7 mouse cellular contexts compared by ENCODE assay signal in genomic region chr13:108152650-108153372, GRCm38 (mm10). TPM values are rescaled to one million over a fixed set of nuclear protein-coding genes. Genes with fewer than 3 reads are reported as not detected.
DNase-seq lines count a peak whose midpoint lies in the region; ATAC-seq and TF ChIP-seq lines count a peak whose summit lies in the region.

No protein-coding gene starts in this region.

- H3K4me1 ChIP-seq in forebrain, embryonic 15.5 days = peaks cover 8% of the 10 kb centered on the region
- no peaks in the 10 kb centered on the region; the same call in 1 of the 2 replicates for H3K4me1 ChIP-seq in intestine, embryonic 16.5 days (ENCODE audit: control insufficient read depth, insufficient read depth, low read length)
- no peaks in the 10 kb centered on the region for H3K4me1 ChIP-seq in liver, postnatal 0 days (ENCODE audit: insufficient read depth)

- peak; percentile 74 for TF ChIP-seq CTCF in liver, postnatal 0 days (IDR thresholded peaks at IDR 0.05; ENCODE audit: low read depth)

- ATAC-seq in forebrain, embryonic 15.5 days (replicated peaks) = peak; percentile 47
- peak; percentile 56 for ATAC-seq in intestine, embryonic 16.5 days
- 0 out of 2 replicates have a peak, but pooled peaks have one; percentile 19 for ATAC-seq in liver, postnatal 0 days

- no peak overlapping the region; the same call in 1 of the 2 replicates for H3K27ac ChIP-seq in forebrain, embryonic 15.5 days (replicated peaks)
- no peak overlapping the region for H3K27ac ChIP-seq in intestine, embryonic 16.5 days (ENCODE audit: low read length)
- no peak overlapping the region for H3K27ac ChIP-seq in liver, postnatal 0 days (ENCODE audit: low read depth)

- no peaks in the 10 kb centered on the region for H3K9me3 ChIP-seq in forebrain, embryonic 15.5 days
- H3K9me3 ChIP-seq in intestine, embryonic 16.5 days (ENCODE audit: control insufficient read depth, low read length) = no peaks in the 10 kb centered on the region
- no peaks in the 10 kb centered on the region for H3K9me3 ChIP-seq in liver, postnatal 0 days (ENCODE audit: low read length)

- no peak for TF ChIP-seq EP300 in liver, postnatal 0 days (IDR thresholded peaks at IDR 0.05; ENCODE audit: low read depth)

- H3K4me3 ChIP-seq in forebrain, embryonic 15.5 days = no peak overlapping the region
- no peak overlapping the region for H3K4me3 ChIP-seq in intestine, embryonic 16.5 days (ENCODE audit: low read length)
- H3K4me3 ChIP-seq in liver, postnatal 0 days (ENCODE audit: low read depth, low read length) = no peak overlapping the region

- 61% methylated on average over 8 of the region's 8 CpGs for WGBS in forebrain, embryonic 15.5 days
- WGBS in intestine, embryonic 16.5 days = 58% methylated on average over 8 of the region's 8 CpGs
- 59% methylated on average over 8 of the region's 8 CpGs for WGBS in liver, postnatal 0 days (ENCODE audit: insufficient replicate concordance)

- DNase-seq in A20 (ENCODE audit: low read depth, low spot score) = peak; percentile 60
- peak; percentile 75 for DNase-seq in CD4-positive, CD25-positive, alpha-beta regulatory T cell, adult 2 months (ENCODE audit: low read depth, low spot score)
- DNase-seq in c-Kit-negative CD71-positive TER-119-positive erythroid progenitor cells, embryonic 14.5 days (ENCODE audit: low read depth, low spot score) = peak; percentile 17
- peak; percentile 51 for DNase-seq in liver, postnatal 0 days
- peak; percentile 91 for DNase-seq in retina, embryonic 14.5 days (ENCODE audit: low spot score)

- H3K36me3 ChIP-seq in forebrain, embryonic 15.5 days = no peaks in the 10 kb centered on the region
- no peaks in the 10 kb centered on the region for H3K36me3 ChIP-seq in intestine, embryonic 16.5 days (ENCODE audit: control insufficient read depth, insufficient read depth, low read length)
- H3K36me3 ChIP-seq in liver, postnatal 0 days (replicated peaks; ENCODE audit: insufficient read depth, low read length) = no peaks in the 10 kb centered on the region

- no peaks in the 10 kb centered on the region for H3K27me3 ChIP-seq in forebrain, embryonic 15.5 days
- no peaks in the 10 kb centered on the region for H3K27me3 ChIP-seq in intestine, embryonic 16.5 days (replicated peaks; ENCODE audit: control insufficient read depth, insufficient read depth, low read length)
- no peaks in the 10 kb centered on the region for H3K27me3 ChIP-seq in liver, postnatal 0 days (ENCODE audit: insufficient read depth, low read length)

- no peak overlapping the region for H3K4me2 ChIP-seq in forebrain, embryonic 15.5 days (replicated peaks)
- no peak overlapping the region for H3K4me2 ChIP-seq in intestine, embryonic 16.5 days (ENCODE audit: low read depth, low read length)
- H3K4me2 ChIP-seq in liver, postnatal 0 days (ENCODE audit: low read depth, low read length) = no peak overlapping the region

- H3K9ac ChIP-seq in forebrain, embryonic 15.5 days (replicated peaks) = no peak overlapping the region
- H3K9ac ChIP-seq in intestine, embryonic 16.5 days (ENCODE audit: low read depth, low read length) = no peak overlapping the region
- H3K9ac ChIP-seq in liver, postnatal 0 days (replicated peaks) = no peak overlapping the region

RNA-seq across cellular contexts. Expression of gene Ndufaf2, which starts 5.6 kb away (rescaled TPM):
- 72.6 and 77.0 TPM in 2 replicates for polyA plus RNA-seq in forebrain, embryonic 15.5 days (2015; fragmentation: Nextera tagmentation; extraction: Ambion mirVana)
- polyA plus RNA-seq in intestine, embryonic 16.5 days (2015; fragmentation: Nextera tagmentation; extraction: Ambion mirVana) = 51.4 and 55.7 TPM in 2 replicates
- polyA plus RNA-seq in liver, postnatal 0 days (2015; fragmentation: Nextera tagmentation; extraction: Ambion mirVana) = 39.5 and 40.5 TPM in 2 replicates

RNA-seq across cellular contexts. Expression of gene Ercc8, which starts 5.7 kb away (rescaled TPM):
- polyA plus RNA-seq in forebrain, embryonic 15.5 days (2015; fragmentation: Nextera tagmentation; extraction: Ambion mirVana) = 32.0 and 32.6 TPM in 2 replicates
- polyA plus RNA-seq in intestine, embryonic 16.5 days (2015; fragmentation: Nextera tagmentation; extraction: Ambion mirVana) = 13.7 and 13.9 TPM in 2 replicates
- 3.9 and 4.9 TPM in 2 replicates for polyA plus RNA-seq in liver, postnatal 0 days (2015; fragmentation: Nextera tagmentation; extraction: Ambion mirVana)

Comparison
In these comparisons a context has a peak if more than half of its experiments do, and no peak if none do; other contexts are left out.
1. DNase-seq: peak in every context shown above with its lines; median percentile 91 in retina, embryonic 14.5 days; 75 in CD4-positive, CD25-positive, alpha-beta regulatory T cell, adult 2 months; 60 in A20; 51 in liver, postnatal 0 days; 17 in c-Kit-negative CD71-positive TER-119-positive erythroid progenitor cells, embryonic 14.5 days.